Mouse (Mus musculus) liver, embryonic 15.5 days (tissue): ENCODE measurements at regions not wholly inside any gene's neighbourhood (a gene's known extent, or its start where the extent isn't known, plus 50 kb on each side); places are given as distances from the start of the nearest gene placed in this dataset.

Experiments
- ATAC-seq: fragments of 200-750 bp; cut with Nextera tagmentation; 2 replicates; pipeline ENCODE4 v1.8.0; 2017; ENCODE audit warnings: moderate number of reproducible peaks, mild to moderate bottlenecking, moderate library complexity; ENCODE audit not compliant: insufficient read depth
- H3K27ac ChIP-seq: fragments of 300-500 bp; sonication (generic); replicated peaks from 2 replicates; pipeline ENCODE4 v1.5.1; 2015; ENCODE audit warnings: mild to moderate bottlenecking, inconsistent platforms
- H3K27me3 ChIP-seq: fragments of 300-500 bp; sonication (generic); 2 replicates; pipeline ENCODE4 v1.6.1; 2015; ENCODE audit warnings: mild to moderate bottlenecking, inconsistent platforms
- H3K36me3 ChIP-seq: fragments of 300-500 bp; sonication (generic); replicated peaks from 2 replicates; pipeline ENCODE4 v1.6.1; 2015; ENCODE audit warnings: moderate library complexity, mild to moderate bottlenecking, inconsistent platforms
- H3K4me1 ChIP-seq: fragments of 300-500 bp; sonication (generic); replicated peaks from 2 replicates; pipeline ENCODE4 v1.6.1; 2015; ENCODE audit warnings: inconsistent platforms
- H3K4me2 ChIP-seq: fragments of 300-500 bp; sonication (generic); 2 replicates; pipeline ENCODE4 v1.6.1; 2015; ENCODE audit warnings: moderate library complexity, mild to moderate bottlenecking, inconsistent platforms
- H3K4me3 ChIP-seq: fragments of 300-500 bp; sonication (generic); replicated peaks from 2 replicates; pipeline ENCODE4 v1.5.1; 2015; ENCODE audit warnings: mild to moderate bottlenecking, inconsistent platforms
- H3K9ac ChIP-seq: fragments of 300-500 bp; sonication (generic); 2 replicates; pipeline ENCODE4 v1.6.1; 2015; ENCODE audit warnings: moderate library complexity, mild to moderate bottlenecking, inconsistent platforms
- H3K9me3 ChIP-seq: fragments of 300-500 bp; sonication (generic); replicated peaks from 2 replicates; pipeline ENCODE4 v1.6.1; 2016; ENCODE audit warnings: inconsistent platforms
- WGBS: fragments of 180-500 bp; shearing (Covaris S2); methylation state at CpG from one replicate; pipeline ENCODE4 v1.1.7; 2015; ENCODE audit warnings: mixed read lengths; ENCODE audit not compliant: insufficient replicate concordance; 5-methylcytosine and 5-hydroxymethylcytosine counted together

DNA sequence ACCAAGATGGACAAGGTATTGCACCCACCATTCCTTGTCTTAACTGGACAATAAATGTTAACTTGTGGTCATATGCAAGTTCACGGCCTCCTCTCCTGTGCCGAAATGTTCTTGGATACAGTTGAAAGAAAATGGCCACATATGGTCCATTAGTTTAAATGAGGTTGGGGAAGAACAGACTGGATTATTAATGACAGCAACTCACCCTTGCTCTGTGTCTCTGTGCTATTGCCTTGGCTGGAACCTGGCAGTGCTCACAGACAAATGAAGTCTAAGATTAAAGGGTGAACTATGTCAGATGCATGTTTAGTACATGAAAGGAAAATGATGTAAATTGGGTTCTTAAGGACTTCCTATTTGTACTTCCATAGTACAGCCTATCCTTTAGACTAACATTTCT is 641.9 kb upstream of the Intu start:
- H3K4me3 ChIP-seq: no peak overlapping the region
- H3K27ac ChIP-seq: no peak overlapping the region
- WGBS: 67% methylated on average over 2 of the region's 2 CpGs
- ATAC-seq: no peak
- no peaks in the 10 kb centered on the region for H3K9me3 ChIP-seq
- no peak overlapping the region for H3K4me2 ChIP-seq
- H3K4me1 ChIP-seq: no peaks in the 10 kb centered on the region
- H3K36me3 ChIP-seq: no peaks in the 10 kb centered on the region
- no peak overlapping the region for H3K9ac ChIP-seq
- H3K27me3 ChIP-seq: no peaks in the 10 kb centered on the region

- ATAC-seq: no peak
- 24% methylated on average over 5 of the region's 5 CpGs for WGBS
- Histone ChIP-seq H3K4me1 (no peaks in the 10 kb centered on the region), H3K36me3 (no peaks in the 10 kb centered on the region), H3K9me3 (no peaks in the 10 kb centered on the region), H3K4me3 (no peak overlapping the region), H3K27ac (no peak overlapping the region), H3K9ac (no peak overlapping the region), H3K4me2 (no peak overlapping the region), H3K27me3 (no peaks in the 10 kb centered on the region)
These were observed 632.1 kb upstream of the Intu start for GRCm38 (mm10) chr3:39898961-39899360.

DNA sequence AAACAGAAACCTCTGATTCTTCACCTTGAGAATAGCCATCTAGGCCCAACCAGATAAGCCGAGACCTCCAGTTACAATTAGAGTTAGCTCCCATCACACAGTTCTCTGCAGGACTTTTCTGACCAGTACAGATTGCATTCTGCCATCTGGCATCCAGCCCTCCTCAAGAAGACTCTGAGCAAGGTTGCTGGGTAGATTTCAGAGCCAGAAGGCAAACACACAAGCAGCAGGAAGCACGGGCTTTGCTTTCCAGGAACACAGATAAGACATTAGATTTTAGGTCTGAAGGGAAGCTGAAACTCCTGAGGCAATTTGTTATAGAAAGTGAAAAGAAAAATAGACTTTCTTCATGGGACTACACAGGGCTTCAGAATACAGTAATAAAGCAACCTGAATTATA is 630.9 kb upstream of the Intu start:
- WGBS: 46% methylated on average over 2 of the region's 2 CpGs
- no peaks in the 10 kb centered on the region for H3K27me3 ChIP-seq
- no peak for ATAC-seq

GRCm38 (mm10) chr3:39904377-39904776 is 626.7 kb upstream of the Intu start:
- no peak for ATAC-seq
- no peak overlapping the region for H3K4me2 ChIP-seq
- H3K9me3 ChIP-seq: no peaks in the 10 kb centered on the region

More for the DNA sequence above, 630.9 kb upstream of the Intu start:
- H3K4me1 ChIP-seq: no peaks in the 10 kb centered on the region
- H3K4me2 ChIP-seq: no peak overlapping the region
- H3K9me3 ChIP-seq: no peaks in the 10 kb centered on the region
- H3K27ac ChIP-seq: no peak overlapping the region
- H3K9ac ChIP-seq: no peak overlapping the region
- H3K36me3 ChIP-seq: no peaks in the 10 kb centered on the region
- H3K4me3 ChIP-seq: no peak overlapping the region

GRCm38 (mm10) chr3:39908676-39909362 is 622.3 kb upstream of the Intu start:
- ATAC-seq: no peak
- Histone ChIP-seq H3K4me1 (no peaks in the 10 kb centered on the region), H3K4me2 (no peak overlapping the region), H3K36me3 (no peaks in the 10 kb centered on the region), H3K27ac (no peak overlapping the region), H3K27me3 (no peaks in the 10 kb centered on the region), H3K9ac (no peak overlapping the region), H3K9me3 (no peaks in the 10 kb centered on the region), H3K4me3 (no peak overlapping the region)
- 62% methylated on average over 4 of the region's 4 CpGs for WGBS

More at GRCm38 (mm10) chr3:39904377-39904776, 626.7 kb upstream of the Intu start:
- Histone ChIP-seq H3K27ac (no peak overlapping the region), H3K9ac (no peak overlapping the region), H3K27me3 (no peaks in the 10 kb centered on the region), H3K4me1 (no peaks in the 10 kb centered on the region), H3K4me3 (no peak overlapping the region), H3K36me3 (no peaks in the 10 kb centered on the region)
- WGBS: 27% methylated on average over 3 of the region's 3 CpGs

GRCm38 (mm10) chr3:39909642-39910041 is 621.4 kb upstream of the Intu start:
- no peaks in the 10 kb centered on the region for H3K4me1 ChIP-seq
- H3K4me3 ChIP-seq: no peak overlapping the region
- no peak overlapping the region for H3K4me2 ChIP-seq
- H3K27ac ChIP-seq: no peak overlapping the region
- no peaks in the 10 kb centered on the region for H3K36me3 ChIP-seq
- 58% methylated on average over 1 of the region's 1 CpGs for WGBS
- H3K9me3 ChIP-seq: no peaks in the 10 kb centered on the region
- no peaks in the 10 kb centered on the region for H3K27me3 ChIP-seq
- H3K9ac ChIP-seq: no peak overlapping the region
- ATAC-seq: no peak

GRCm38 (mm10) chr3:39918601-39919000 is 612.5 kb upstream of the Intu start:
- ATAC-seq: no peak
- 62% methylated on average over 2 of the region's 2 CpGs for WGBS
- Histone ChIP-seq H3K27me3 (no peaks in the 10 kb centered on the region), H3K4me2 (no peak overlapping the region), H3K4me1 (no peaks in the 10 kb centered on the region), H3K36me3 (no peaks in the 10 kb centered on the region), H3K9ac (no peak overlapping the region), H3K9me3 (no peaks in the 10 kb centered on the region), H3K27ac (no peak overlapping the region), H3K4me3 (no peak overlapping the region)

- Histone ChIP-seq H3K27ac (no peak overlapping the region), H3K4me2 (no peak overlapping the region), H3K9me3 (no peaks in the 10 kb centered on the region), H3K36me3 (no peaks in the 10 kb centered on the region), H3K9ac (no peak overlapping the region), H3K4me1 (no peaks in the 10 kb centered on the region), H3K27me3 (no peaks in the 10 kb centered on the region), H3K4me3 (no peak overlapping the region)
- no peak for ATAC-seq
- 64% methylated on average over 3 of the region's 3 CpGs for WGBS
These were observed 605.6 kb upstream of the Intu start for GRCm38 (mm10) chr3:39925436-39925835.

- Histone ChIP-seq H3K4me3 (no peak overlapping the region), H3K9me3 (no peaks in the 10 kb centered on the region), H3K4me2 (no peak overlapping the region), H3K9ac (no peak overlapping the region), H3K27ac (no peak overlapping the region), H3K4me1 (no peaks in the 10 kb centered on the region), H3K27me3 (no peaks in the 10 kb centered on the region), H3K36me3 (no peaks in the 10 kb centered on the region)
- ATAC-seq: no peak
- whole genome bisulfite sequencing: 63% methylated on average over 2 of the region's 2 CpGs
These were observed 602.7 kb upstream of the Intu start for GRCm38 (mm10) chr3:39928421-39928820.

GRCm38 (mm10) chr3:39933372-39933771 is 597.7 kb upstream of the Intu start:
- no peak for ATAC-seq
- H3K4me1 ChIP-seq: no peaks in the 10 kb centered on the region
- H3K36me3 ChIP-seq: no peaks in the 10 kb centered on the region
- H3K4me2 ChIP-seq: no peak overlapping the region
- 64% methylated on average over 3 of the region's 3 CpGs for WGBS
- no peak overlapping the region for H3K9ac ChIP-seq
- H3K9me3 ChIP-seq: no peaks in the 10 kb centered on the region
- H3K4me3 ChIP-seq: no peak overlapping the region
- H3K27me3 ChIP-seq: no peaks in the 10 kb centered on the region
- H3K27ac ChIP-seq: no peak overlapping the region

DNA sequence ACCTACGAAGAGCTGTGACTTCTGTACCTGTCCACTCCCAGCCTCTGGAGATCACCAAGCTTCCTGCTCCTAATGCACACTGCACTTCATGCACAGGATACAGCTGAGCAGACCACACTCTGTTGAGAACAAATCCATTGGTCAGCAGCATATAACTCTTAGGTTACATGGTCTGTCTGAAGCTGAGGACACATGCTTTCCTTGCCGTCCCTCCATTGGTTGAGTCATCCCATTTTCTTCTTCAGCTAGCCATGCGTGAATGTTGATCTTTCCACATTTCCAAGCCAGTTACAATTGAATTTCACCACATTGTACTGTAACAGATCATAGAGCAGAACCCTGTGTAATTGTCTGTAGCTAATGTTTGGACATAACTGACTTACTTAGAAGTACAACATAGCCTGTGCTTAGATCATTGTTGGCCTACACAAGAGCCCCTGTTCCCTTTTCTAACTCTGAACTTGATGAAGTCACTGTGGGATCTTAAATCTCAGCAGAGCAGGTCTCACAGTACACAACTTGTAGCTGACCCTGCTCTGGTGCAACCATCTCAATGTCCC is 593.3 kb upstream of the Intu start:
- 67% methylated on average over 3 of the region's 3 CpGs for WGBS

DNA sequence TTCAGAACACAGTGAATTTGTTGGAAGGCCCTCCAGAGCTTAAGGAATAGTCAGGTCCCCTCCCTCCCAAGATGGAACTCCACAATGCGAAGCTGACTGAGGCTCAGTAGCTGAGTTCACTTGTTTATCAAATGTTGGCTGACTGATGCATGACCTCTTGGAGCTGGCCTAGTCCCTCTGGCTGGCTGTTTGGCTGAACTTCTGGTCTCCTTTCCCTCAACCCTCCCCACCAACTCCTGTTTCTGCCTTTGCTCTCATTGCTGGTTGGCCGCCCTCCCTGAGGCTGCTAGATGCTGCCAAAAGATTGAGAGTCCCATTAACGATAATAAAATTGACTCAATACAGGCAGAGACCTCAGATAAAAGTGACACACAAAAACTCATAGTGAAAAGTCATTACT is 586.5 kb upstream of the Intu start:
- Histone ChIP-seq H3K9ac (no peak overlapping the region), H3K4me3 (no peak overlapping the region), H3K36me3 (no peaks in the 10 kb centered on the region), H3K27me3 (no peaks in the 10 kb centered on the region), H3K27ac (no peak overlapping the region), H3K4me1 (no peaks in the 10 kb centered on the region), H3K4me2 (no peak overlapping the region), H3K9me3 (no peaks in the 10 kb centered on the region)
- WGBS: 56% methylated on average over 3 of the region's 3 CpGs
- no peak for ATAC-seq

More for the DNA sequence above, 593.3 kb upstream of the Intu start:
- no peak overlapping the region for H3K9ac ChIP-seq
- H3K9me3 ChIP-seq: no peaks in the 10 kb centered on the region
- ATAC-seq: no peak
- no peaks in the 10 kb centered on the region for H3K4me1 ChIP-seq
- H3K36me3 ChIP-seq: no peaks in the 10 kb centered on the region
- no peaks in the 10 kb centered on the region for H3K27me3 ChIP-seq
- no peak overlapping the region for H3K27ac ChIP-seq
- no peak overlapping the region for H3K4me3 ChIP-seq
- H3K4me2 ChIP-seq: no peak overlapping the region
